Mouse (Mus musculus) intestine, embryonic 14.5 days (tissue): Measurements from ENCODE around the gene Slc5a5. TPM values are rescaled to one million over a fixed set of nuclear protein-coding genes. Genes with fewer than 3 reads are reported as not detected.
A peak's percentile ranks its signal among the peaks of the same experiment; 100 is the strongest.

ENCODE experiments used
- ATAC-seq: fragments of 200-750 bp; cut with Nextera tagmentation; replicated peaks from 2 replicates; pipeline ENCODE4 v1.8.0; 2017; ENCODE audit warnings: low read depth, moderate number of reproducible peaks, moderate TSS enrichment, moderate library complexity; ENCODE audit not compliant: low FRiP score, low TSS enrichment
- DNase-seq: peaks from one replicate; pipeline ENCODE4 v3.0.0-alpha.2; 2018; ENCODE audit warnings: low spot score
- H3K27ac ChIP-seq: fragments of 300-500 bp; sonication (generic); 2 replicates; pipeline ENCODE4 v1.5.1; 2014; ENCODE audit warnings: low read depth, mild to moderate bottlenecking, control low read depth
- H3K27me3 ChIP-seq: fragments of 300-500 bp; sonication (generic); replicated peaks from 2 replicates; pipeline ENCODE4 v1.6.1; 2014; ENCODE audit warnings: low read length, control low read depth; ENCODE audit not compliant: control insufficient read depth, insufficient read depth
- H3K36me3 ChIP-seq: fragments of 300-500 bp; sonication (generic); 2 replicates; pipeline ENCODE4 v1.6.1; 2014; ENCODE audit warnings: low read length, control low read depth; ENCODE audit not compliant: control insufficient read depth, insufficient read depth
- H3K4me1 ChIP-seq: fragments of 300-500 bp; sonication (generic); replicated peaks from 2 replicates; pipeline ENCODE4 v1.6.1; 2014; ENCODE audit warnings: low read length, control low read depth, mixed read lengths; ENCODE audit not compliant: control insufficient read depth, insufficient read depth
- H3K4me2 ChIP-seq: fragments of 300-500 bp; sonication (generic); 2 replicates; pipeline ENCODE4 v1.6.1; 2014; ENCODE audit warnings: low read length
- H3K4me3 ChIP-seq: fragments of 300-500 bp; sonication (generic); 2 replicates; pipeline ENCODE4 v1.5.1; 2014; ENCODE audit warnings: low read depth, low read length, control low read depth, mixed read lengths
- H3K9ac ChIP-seq: fragments of 300-500 bp; sonication (generic); 2 replicates; pipeline ENCODE4 v1.6.1; 2014; ENCODE audit warnings: mild to moderate bottlenecking, low read length
- H3K9me3 ChIP-seq: fragments of 300-500 bp; sonication (generic); 2 replicates; pipeline ENCODE4 v1.6.1; 2016; ENCODE audit warnings: low read length, control low read depth; ENCODE audit not compliant: control insufficient read depth
- WGBS: fragments of 180-500 bp; shearing (Covaris S2); extraction: QIAGEN DNeasy Blood & Tissue Kit; methylation state at CpG from one replicate; pipeline ENCODE4 v1.1.7; 2014; 5-methylcytosine and 5-hydroxymethylcytosine counted together
- microRNA counts: library from miRNA; unstranded; fragments of <30 nt; microRNA quantifications from one replicate; lab custom pipeline; 2016
- microRNA-seq: library from miRNA; unstranded; fragments of <30 nt; microRNA quantifications from one replicate; pipeline ENCODE4, GENCODE M21; 2016
- polyA plus RNA-seq: library from polyadenylated mRNA; unstranded; fragments of >200 nt; fragmentation: Nextera tagmentation; extraction: Ambion mirVana; gene quantifications from 2 replicates; pipeline ENCODE4 v1.2.1, GENCODE M21; 2014

Slc5a5 gene
- polyA plus RNA-seq, 1 experiment from 2014 or later: 0.45 TPM

- no peak overlapping the region for H3K4me2 ChIP-seq
- H3K27ac ChIP-seq: no peak overlapping the region
- DNase-seq (no peak), ATAC-seq (no peak)
- H3K9ac ChIP-seq: no peak overlapping the region
- H3K36me3 ChIP-seq: peaks cover 10% of the 10 kb centered on the region; the same call in 1 of the 2 replicates
- 56% methylated on average over 15 of the region's 15 CpGs for WGBS
- H3K9me3 ChIP-seq: no peaks in the 10 kb centered on the region
- no peaks in the 10 kb centered on the region for H3K27me3 ChIP-seq
- peaks cover 2% of the 10 kb centered on the region for H3K4me1 ChIP-seq
- H3K4me3 ChIP-seq: no peak overlapping the region
These were observed 59.0 kb downstream of the Slc5a5 start for GRCm38 (mm10) chr8:70833520-70833919.

GRCm38 (mm10) chr8:70833018-70833482, 59.5 kb downstream of the Slc5a5 start:
- ATAC-seq: no peak
- Histone ChIP-seq H3K9ac (no peak overlapping the region), H3K4me1 (no peaks in the 10 kb centered on the region; the same call in 1 of the 2 replicates), H3K4me3 (no peak overlapping the region), H3K9me3 (no peaks in the 10 kb centered on the region), H3K36me3 (peaks cover 10% of the 10 kb centered on the region; the same call in 1 of the 2 replicates), H3K4me2 (no peak overlapping the region), H3K27ac (no peak overlapping the region), H3K27me3 (no peaks in the 10 kb centered on the region)
- WGBS: 45% methylated on average over 9 of the region's 9 CpGs
- DNase-seq: no peak

MicroRNAs within 50 kb of the gene (microRNA counts, 519-probe panel; counts per million panel counts)
- not detected for microRNA mmu-miR-1969 (lab: Ali Mortazavi, UCI)

Small RNAs within 50 kb of the gene (microRNA-seq; reads per million reads assigned to microRNA genes)
- gene Mir1969: 1.9 reads per million, percentile 21 among the genes with 10 or more reads in this experiment
- 1.4 reads per million, percentile 16 among the genes with 10 or more reads in this experiment for gene Mir7067

Other genes starting within 250 kb of the Slc5a5 start
- gene Pgpep1, start 232.4 kb downstream of the Slc5a5 start, polyA plus RNA-seq: 65.5 and 65.9 TPM in 2 replicates
- 290 and 307 TPM in 2 replicates for gene Lsm4, start 219.5 kb downstream of the Slc5a5 start, polyA plus RNA-seq
- gene Jund, start 193.8 kb downstream of the Slc5a5 start, polyA plus RNA-seq: 94.0 and 114 TPM in 2 replicates
- gene Iqcn, start 189.3 kb downstream of the Slc5a5 start, polyA plus RNA-seq: 0.05 TPM in 2 replicates
- 0.67 and 0.88 TPM in 2 replicates for gene Gm3336, start 174.2 kb downstream of the Slc5a5 start, polyA plus RNA-seq
- 0.39 and 0.42 TPM in 2 replicates for gene Pde4c, start 169.0 kb downstream of the Slc5a5 start, polyA plus RNA-seq
- 27.7 and 28.6 TPM in 2 replicates for gene Rab3a, start 138.1 kb downstream of the Slc5a5 start, polyA plus RNA-seq
- gene Mpv17l2, start 131.8 kb downstream of the Slc5a5 start, polyA plus RNA-seq: 58.6 and 59.9 TPM in 2 replicates
- 40.7 and 47.3 TPM in 2 replicates for gene Pik3r2, start 116.0 kb downstream of the Slc5a5 start, polyA plus RNA-seq
- gene Mast3, start 87.7 kb downstream of the Slc5a5 start, polyA plus RNA-seq: 13.1 and 16.7 TPM in 2 replicates
- gene Il12rb1, start 84.3 kb downstream of the Slc5a5 start, polyA plus RNA-seq: 0.24 and 0.35 TPM in 2 replicates
- gene Arrdc2, start 53.0 kb downstream of the Slc5a5 start, polyA plus RNA-seq: 7.3 and 7.9 TPM in 2 replicates
- gene Kcnn1, start 29.5 kb downstream of the Slc5a5 start, polyA plus RNA-seq: 1.6 and 2.1 TPM in 2 replicates
- gene Ccdc124, start 18.8 kb downstream of the Slc5a5 start, polyA plus RNA-seq: 97.3 and 105 TPM in 2 replicates
- gene Rpl18a, start 4.7 kb upstream of the Slc5a5 start, polyA plus RNA-seq: 6,009 and 6,086 TPM in 2 replicates
- gene Map1s, start 13.2 kb upstream of the Slc5a5 start, polyA plus RNA-seq: 43.8 and 44.7 TPM in 2 replicates